8 mouse cellular contexts compared by ENCODE assay signal in the genomic region with DNA sequence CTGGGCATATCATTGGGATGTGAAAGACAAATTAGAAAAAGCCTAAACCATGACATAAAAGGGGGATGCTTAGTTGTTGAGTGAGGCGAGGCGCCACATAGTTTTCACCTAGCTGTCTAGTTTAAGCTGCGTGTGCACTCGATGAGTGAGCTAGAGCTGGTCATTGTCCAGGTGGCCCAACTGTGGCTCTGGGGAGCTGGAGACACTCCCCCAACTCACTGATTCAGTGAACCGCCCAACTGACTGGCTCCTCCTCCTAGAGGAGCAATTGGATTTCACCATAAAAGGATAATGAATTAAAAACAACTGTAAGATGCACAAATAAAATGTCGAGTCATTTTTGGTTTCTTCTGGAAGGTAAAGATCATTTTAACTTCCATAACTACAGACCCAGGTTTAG. TPM values are rescaled to one million over a fixed set of nuclear protein-coding genes. Genes with fewer than 3 reads are reported as not detected.
DNase-seq lines count a peak whose midpoint lies in the region; ATAC-seq lines count a peak whose summit lies in the region.

No protein-coding gene starts in this region.

- H3K4me3 ChIP-seq in liver, embryonic 11.5 days (ENCODE audit: low read depth, low read length): peak overlapping the region; percentile 88
- peak overlapping the region; percentile 63; the same call in 1 of the 2 replicates for H3K4me3 ChIP-seq in hindbrain, embryonic 11.5 days (ENCODE audit: low read depth, low read length)
- H3K4me3 ChIP-seq in midbrain, embryonic 15.5 days: peak overlapping the region; percentile 100

- 61% methylated on average over 6 of the region's 6 CpGs for WGBS in liver, embryonic 11.5 days
- 52% methylated on average over 6 of the region's 6 CpGs for WGBS in hindbrain, embryonic 11.5 days
- WGBS in midbrain, embryonic 15.5 days: 42% methylated on average over 6 of the region's 6 CpGs

- H3K9ac ChIP-seq in liver, embryonic 11.5 days (ENCODE audit: low read depth, low read length): no peak overlapping the region; the same call in 1 of the 2 replicates
- H3K9ac ChIP-seq in hindbrain, embryonic 11.5 days (ENCODE audit: low read depth, low read length): no peak overlapping the region
- H3K9ac ChIP-seq in midbrain, embryonic 15.5 days: no peak overlapping the region; the same call in 1 of the 2 replicates

- no peaks in the 10 kb centered on the region for H3K27me3 ChIP-seq in liver, embryonic 11.5 days (replicated peaks; ENCODE audit: control insufficient read depth, insufficient read depth, low read length)
- H3K27me3 ChIP-seq in hindbrain, embryonic 11.5 days (ENCODE audit: control insufficient read depth, insufficient read depth, low read length): no peaks in the 10 kb centered on the region
- no peaks in the 10 kb centered on the region for H3K27me3 ChIP-seq in midbrain, embryonic 15.5 days (replicated peaks)

- DNase-seq in liver, embryonic 11.5 days (ENCODE audit: low spot score): no peak
- no peak for DNase-seq in liver
- peak; percentile 38 to 42 for DNase-seq in cerebellum, postnatal 10 days
- DNase-seq in hindbrain, embryonic 11.5 days (ENCODE audit: low spot score): no peak
- DNase-seq in spleen, adult 18-20 months: no peak
- DNase-seq in layer of hippocampus, adult 18-20 months (ENCODE audit: low spot score in 2 of 2): no peak
- no peak for DNase-seq in kidney, adult 9 months

- no peak for ATAC-seq in liver, embryonic 11.5 days (replicated peaks; ENCODE audit: low FRiP score)
- no peak for ATAC-seq in hindbrain, embryonic 11.5 days (ENCODE audit: low FRiP score)
- no peak for ATAC-seq in midbrain, embryonic 15.5 days (replicated peaks)

- H3K36me3 ChIP-seq in liver, embryonic 11.5 days (ENCODE audit: control insufficient read depth, insufficient read depth, low read length): no peaks in the 10 kb centered on the region
- no peaks in the 10 kb centered on the region for H3K36me3 ChIP-seq in hindbrain, embryonic 11.5 days (ENCODE audit: control insufficient read depth, insufficient read depth, low read length)
- H3K36me3 ChIP-seq in midbrain, embryonic 15.5 days (replicated peaks): no peaks in the 10 kb centered on the region

- H3K4me1 ChIP-seq in liver, embryonic 11.5 days (replicated peaks; ENCODE audit: control insufficient read depth, insufficient read depth, low read length): peaks cover 6% of the 10 kb centered on the region; the same call in 1 of the 2 replicates
- no peaks in the 10 kb centered on the region for H3K4me1 ChIP-seq in hindbrain, embryonic 11.5 days (replicated peaks; ENCODE audit: control insufficient read depth, insufficient read depth, low read length)
- peaks cover 24% of the 10 kb centered on the region for H3K4me1 ChIP-seq in midbrain, embryonic 15.5 days

- no peaks in the 10 kb centered on the region for H3K9me3 ChIP-seq in liver, embryonic 11.5 days (ENCODE audit: control insufficient read depth, low read length)
- no peaks in the 10 kb centered on the region for H3K9me3 ChIP-seq in hindbrain, embryonic 11.5 days (ENCODE audit: control insufficient read depth, low read length)
- H3K9me3 ChIP-seq in midbrain, embryonic 15.5 days: no peaks in the 10 kb centered on the region

- no peak overlapping the region for H3K27ac ChIP-seq in liver, embryonic 11.5 days (ENCODE audit: low read depth, low read length)
- no peak overlapping the region for H3K27ac ChIP-seq in hindbrain, embryonic 11.5 days (ENCODE audit: low read depth, low read length)
- H3K27ac ChIP-seq in midbrain, embryonic 15.5 days: peak overlapping the region; percentile 93; the same call in 1 of the 2 replicates

- H3K4me2 ChIP-seq in liver, embryonic 11.5 days: peak overlapping the region; percentile 69
- 0 out of 2 replicates have a peak overlapping the region, but pooled peaks have one; percentile 68 for H3K4me2 ChIP-seq in hindbrain, embryonic 11.5 days (replicated peaks; ENCODE audit: low read depth, low read length)
- peak overlapping the region; percentile 89 for H3K4me2 ChIP-seq in midbrain, embryonic 15.5 days

RNA-seq across cellular contexts. Expression of a gene that starts 1.0 kb away (rescaled TPM):
- 18.9 and 23.7 TPM in 2 replicates for polyA plus RNA-seq in liver, embryonic 11.5 days (2014; fragmentation: Nextera tagmentation; extraction: Ambion mirVana)
- 55.2 and 64.8 TPM in 2 replicates for polyA plus RNA-seq in hindbrain, embryonic 11.5 days (2014; fragmentation: Nextera tagmentation; extraction: Ambion mirVana)
- polyA plus RNA-seq in midbrain, embryonic 15.5 days (2015; fragmentation: Nextera tagmentation; extraction: Ambion mirVana): 106 and 118 TPM in 2 replicates
- total RNA-seq in layer of hippocampus, adult 18-20 months (2021): 100 to 1,000 TPM; 369 to 376 TPM

RNA-seq across cellular contexts. Expression of a gene that starts 1.3 kb away (rescaled TPM):
- polyA plus RNA-seq in liver, embryonic 11.5 days (2014; fragmentation: Nextera tagmentation; extraction: Ambion mirVana): 6.4 and 6.8 TPM in 2 replicates
- 15.3 and 16.7 TPM in 2 replicates for polyA plus RNA-seq in hindbrain, embryonic 11.5 days (2014; fragmentation: Nextera tagmentation; extraction: Ambion mirVana)
- polyA plus RNA-seq in midbrain, embryonic 15.5 days (2015; fragmentation: Nextera tagmentation; extraction: Ambion mirVana): 23.3 and 24.1 TPM in 2 replicates
- 10 to 100 TPM; 11.5 to 14.7 TPM for total RNA-seq in layer of hippocampus, adult 18-20 months (2021)

Comparison
In these comparisons a context has a peak if more than half of its experiments do, and no peak if none do; other contexts are left out.
1. DNase-seq: peak in cerebellum, postnatal 10 days (2 of 2); none in liver, embryonic 11.5 days (single experiment), liver (single experiment), hindbrain, embryonic 11.5 days (single experiment), spleen, adult 18-20 months (0 of 2), layer of hippocampus, adult 18-20 months (0 of 2) and kidney, adult 9 months (single experiment).
2. Peak in every context shown above with its lines, with median percentiles within 50 percentile points of each other: H3K4me2 ChIP-seq and H3K4me3 ChIP-seq.